In genomic region chr1:85916830-85917450, GRCm38 (mm10) we compare ENCODE assay signal across 12 mouse cellular contexts. TPM values are rescaled to one million over a fixed set of nuclear protein-coding genes. Genes with fewer than 3 reads are reported as not detected.
DNase-seq lines count a peak whose midpoint lies in the region; ATAC-seq and TF ChIP-seq lines count a peak whose summit lies in the region.
"Had no signal": no experiment of that assay in that cellular context is flagged by ENCODE, and none has a peak within 500 bp of the region (broad histone marks: within the 10 kb centered on the region; RNA-seq: fewer than 3 reads in every experiment).

No protein-coding gene starts in this region.

- peaks cover 9% of the 10 kb centered on the region for H3K4me1 ChIP-seq in forebrain, embryonic 11.5 days (replicated peaks; ENCODE audit: control insufficient read depth, insufficient read depth, low read length)
- peaks cover 22% of the 10 kb centered on the region for H3K4me1 ChIP-seq in neural tube, embryonic 13.5 days (replicated peaks)
- no peaks in the 10 kb centered on the region for H3K4me1 ChIP-seq in liver, postnatal 0 days (ENCODE audit: insufficient read depth)

- no peaks in the 10 kb centered on the region for H3K27me3 ChIP-seq in forebrain, embryonic 11.5 days (ENCODE audit: control insufficient read depth, insufficient read depth, low read length)
- peaks cover 13% of the 10 kb centered on the region for H3K27me3 ChIP-seq in neural tube, embryonic 13.5 days
- no peaks in the 10 kb centered on the region for H3K27me3 ChIP-seq in liver, postnatal 0 days (ENCODE audit: insufficient read depth, low read length)

- no peak for TF ChIP-seq EP300 in liver, postnatal 0 days (IDR thresholded peaks at IDR 0.05; ENCODE audit: low read depth)

- no peaks in the 10 kb centered on the region for H3K36me3 ChIP-seq in forebrain, embryonic 11.5 days (ENCODE audit: control insufficient read depth, insufficient read depth, low read length)
- no peaks in the 10 kb centered on the region for H3K36me3 ChIP-seq in neural tube, embryonic 13.5 days
- no peaks in the 10 kb centered on the region for H3K36me3 ChIP-seq in liver, postnatal 0 days (replicated peaks; ENCODE audit: insufficient read depth, low read length)

- TF ChIP-seq CTCF in layer of hippocampus, adult 2 months (conservative IDR thresholded peaks at IDR 0.05): no peak
- no peak for TF ChIP-seq CTCF in liver, postnatal 0 days (IDR thresholded peaks at IDR 0.05; ENCODE audit: low read depth)

- no peaks in the 10 kb centered on the region for H3K9me3 ChIP-seq in forebrain, embryonic 11.5 days (ENCODE audit: control insufficient read depth, low read length)
- 0 out of 2 replicates have a peak, but pooled peaks cover 4% of the 10 kb centered on the region for H3K9me3 ChIP-seq in neural tube, embryonic 13.5 days
- no peaks in the 10 kb centered on the region for H3K9me3 ChIP-seq in liver, postnatal 0 days (ENCODE audit: low read length)

- 0 out of 2 replicates have a peak overlapping the region, but pooled peaks have one; percentile 9 for H3K4me2 ChIP-seq in forebrain, embryonic 11.5 days (ENCODE audit: low read depth, low read length, severe bottlenecking)
- peak overlapping the region; percentile 16; the same call in 1 of the 2 replicates for H3K4me2 ChIP-seq in neural tube, embryonic 13.5 days
- no peak overlapping the region for H3K4me2 ChIP-seq in liver, postnatal 0 days (ENCODE audit: low read depth, low read length)

- H3K27ac ChIP-seq in layer of hippocampus, adult 2 months: peak overlapping the region; percentile 82
- H3K27ac ChIP-seq in forebrain, embryonic 11.5 days (ENCODE audit: low read depth, low read length): peak overlapping the region; percentile 68
- H3K27ac ChIP-seq in neural tube, embryonic 13.5 days (replicated peaks): peak overlapping the region; percentile 81
- H3K27ac ChIP-seq in liver, postnatal 0 days (ENCODE audit: low read depth): no peak overlapping the region
- H3K27ac ChIP-seq: macrophage had no signal

- peak in 1 of 2 experiments; percentile 82 for DNase-seq in layer of hippocampus, adult 2 months (ENCODE audit: low spot score in 2 of 2)
- no peak for DNase-seq in layer of hippocampus, postnatal 25 days (ENCODE audit: extremely low spot score in 1 of 2, low spot score in 1 of 2)
- peak; percentile 72 for DNase-seq in forebrain, embryonic 11.5 days (ENCODE audit: low spot score)
- peak; percentile 64 to 68 for DNase-seq in left cerebral cortex, adult 18-20 months (ENCODE audit: low spot score in 2 of 2)
- DNase-seq in cerebellum, postnatal 36 days: no peak
- no peak for DNase-seq in liver, postnatal 0 days
- DNase-seq in adrenal gland, postnatal 25 days: no peak
- DNase-seq: heart, postnatal 4 days had no signal

- 10% methylated on average over 4 of the region's 4 CpGs for WGBS in forebrain, embryonic 11.5 days
- WGBS in neural tube, embryonic 13.5 days: 15% methylated on average over 4 of the region's 4 CpGs
- 69% methylated on average over 4 of the region's 4 CpGs for WGBS in liver, postnatal 0 days (ENCODE audit: insufficient replicate concordance)

- peak; percentile 88 for ATAC-seq in forebrain, embryonic 11.5 days (replicated peaks; ENCODE audit: low FRiP score)
- ATAC-seq in neural tube, embryonic 13.5 days (ENCODE audit: low read depth): peak; percentile 87
- ATAC-seq in liver, postnatal 0 days: no peak

- no peak overlapping the region for H3K4me3 ChIP-seq in layer of hippocampus, adult 2 months
- H3K4me3 ChIP-seq in forebrain, embryonic 11.5 days (ENCODE audit: low read depth, low read length): no peak overlapping the region
- H3K4me3 ChIP-seq in neural tube, embryonic 13.5 days: no peak overlapping the region
- no peak overlapping the region for H3K4me3 ChIP-seq in liver, postnatal 0 days (ENCODE audit: low read depth, low read length)

- H3K9ac ChIP-seq in forebrain, embryonic 11.5 days (ENCODE audit: low read length): no peak overlapping the region
- H3K9ac ChIP-seq in neural tube, embryonic 13.5 days: no peak overlapping the region
- no peak overlapping the region for H3K9ac ChIP-seq in liver, postnatal 0 days (replicated peaks)

RNA-seq across cellular contexts. Expression of gene 4933407L21Rik, which starts 11.3 kb away (rescaled TPM):
- total RNA-seq in layer of hippocampus, adult 2 months (2021): 1 to 10 TPM; 3.3 to 3.6 TPM
- 1 to 10 TPM; 3.5 to 4.0 TPM for total RNA-seq in layer of hippocampus, postnatal 25 days (2021)
- 0.60 and 1.1 TPM in 2 replicates for polyA plus RNA-seq in forebrain, embryonic 11.5 days (2014; fragmentation: Nextera tagmentation; extraction: Ambion mirVana)
- 1 to 10 TPM; 5.2 to 7.7 TPM for total RNA-seq in left cerebral cortex, adult 18-20 months (2021)
- 2.7 and 3.5 TPM in 2 replicates for polyA plus RNA-seq in neural tube, embryonic 13.5 days (2015; fragmentation: Nextera tagmentation; extraction: Ambion mirVana)
- polyA plus RNA-seq in liver, postnatal 0 days (2015; fragmentation: Nextera tagmentation; extraction: Ambion mirVana): 0.11 TPM in 1 of 2 replicates, not detected in the other
- total RNA-seq in adrenal gland, postnatal 25 days (2021): 0.27 TPM in 1 of 2 replicates, not detected in the other
- total RNA-seq: heart, postnatal 4 days had no signal
- polyA plus RNA-seq: macrophage; small intestine, adult 2 months had no signal

RNA-seq across cellular contexts. Expression of gene Itm2c, which starts 22.9 kb away (rescaled TPM):
- 100 to 1,000 TPM; 748 to 802 TPM for total RNA-seq in layer of hippocampus, adult 2 months (2021)
- 100 to 1,000 TPM; 728 to 849 TPM for total RNA-seq in layer of hippocampus, postnatal 25 days (2021)
- 65.3 and 74.7 TPM in 2 replicates for polyA plus RNA-seq in forebrain, embryonic 11.5 days (2014; fragmentation: Nextera tagmentation; extraction: Ambion mirVana)
- total RNA-seq in left cerebral cortex, adult 18-20 months (2021): 100 to 1,000 TPM; 731 to 809 TPM
- polyA plus RNA-seq in neural tube, embryonic 13.5 days (2015; fragmentation: Nextera tagmentation; extraction: Ambion mirVana): 148 and 155 TPM in 2 replicates
- polyA plus RNA-seq in liver, postnatal 0 days (2015; fragmentation: Nextera tagmentation; extraction: Ambion mirVana): 52.1 and 56.7 TPM in 2 replicates
- total RNA-seq in adrenal gland, postnatal 25 days (2021): 453 and 521 TPM in 2 replicates

RNA-seq across cellular contexts. Expression of gene Gpr55, which starts 43.9 kb away (rescaled TPM):
- not detected for total RNA-seq in layer of hippocampus, adult 2 months (2021)
- under 1 TPM in 1 of 2 experiments, not detected in 1; 0.12 TPM for total RNA-seq in layer of hippocampus, postnatal 25 days (2021)
- not detected in 2 replicates for polyA plus RNA-seq in forebrain, embryonic 11.5 days (2014; fragmentation: Nextera tagmentation; extraction: Ambion mirVana)
- under 1 TPM; 0.09 to 0.14 TPM for total RNA-seq in left cerebral cortex, adult 18-20 months (2021)
- 0.12 TPM in 1 of 2 replicates, not detected in the other for polyA plus RNA-seq in neural tube, embryonic 13.5 days (2015; fragmentation: Nextera tagmentation; extraction: Ambion mirVana)
- polyA plus RNA-seq in liver, postnatal 0 days (2015; fragmentation: Nextera tagmentation; extraction: Ambion mirVana): 0.12 and 0.20 TPM in 2 replicates
- 2.5 and 4.5 TPM in 2 replicates for total RNA-seq in adrenal gland, postnatal 25 days (2021)
- total RNA-seq: heart, postnatal 4 days; layer of hippocampus, postnatal 14 days had no signal

Comparison
In these comparisons a context has a peak if more than half of its experiments do, and no peak if none do; other contexts are left out.
1. DNase-seq: peak in forebrain, embryonic 11.5 days (single experiment) and left cerebral cortex, adult 18-20 months (2 of 2); none in layer of hippocampus, postnatal 25 days (0 of 2), cerebellum, postnatal 36 days (0 of 2), liver, postnatal 0 days (single experiment) and adrenal gland, postnatal 25 days (single experiment).